ENCODE assay signal across 9 mouse cellular contexts in the genomic region with DNA sequence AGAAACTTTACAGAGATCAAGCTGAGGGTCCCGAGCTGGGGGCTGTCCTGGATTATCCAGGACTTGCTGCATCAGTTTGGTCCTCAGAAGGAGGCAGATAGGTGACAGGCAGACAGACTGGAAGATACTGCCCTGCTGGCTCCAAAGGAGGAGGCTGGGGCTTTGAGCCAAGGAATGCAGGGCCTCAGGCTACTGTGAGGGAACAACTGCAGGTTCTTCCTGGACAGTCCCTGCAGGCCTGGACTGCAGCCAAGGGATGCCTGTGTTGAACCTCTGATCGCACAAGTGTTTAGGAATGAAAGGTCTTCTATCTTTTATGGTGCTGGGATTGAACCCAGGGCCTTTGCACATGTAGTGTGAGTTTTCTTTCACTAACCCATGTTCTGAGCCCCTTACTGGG. TPM values are rescaled to one million over a fixed set of nuclear protein-coding genes. Genes with fewer than 3 reads are reported as not detected.
DNase-seq lines count a peak whose midpoint lies in the region; ATAC-seq and TF ChIP-seq lines count a peak whose summit lies in the region.
"Had no signal": no experiment of that assay in that cellular context is flagged by ENCODE, and none has a peak within 500 bp of the region (broad histone marks: within the 10 kb centered on the region; RNA-seq: fewer than 3 reads in every experiment).

No protein-coding gene starts in this region.

- no peak; the same call in 1 of the 2 replicates for ATAC-seq in forebrain, embryonic 12.5 days (ENCODE audit: low FRiP score)
- no peak for ATAC-seq in forebrain, postnatal 0 days
- ATAC-seq in embryonic facial prominence, embryonic 13.5 days (ENCODE audit: insufficient number of reproducible peaks, insufficient read depth, low FRiP score, low TSS enrichment, low read depth), result no peak
- no peak for ATAC-seq in kidney, embryonic 16.5 days (ENCODE audit: low FRiP score, low TSS enrichment)

- H3K27me3 ChIP-seq in forebrain, embryonic 12.5 days, result no peaks in the 10 kb centered on the region
- no peaks in the 10 kb centered on the region for H3K27me3 ChIP-seq in forebrain, postnatal 0 days (ENCODE audit: insufficient read depth, low read length)
- H3K27me3 ChIP-seq in embryonic facial prominence, embryonic 13.5 days, result no peaks in the 10 kb centered on the region
- H3K27me3 ChIP-seq in kidney, embryonic 16.5 days (ENCODE audit: insufficient read depth, low read length), result no peaks in the 10 kb centered on the region

- 0 out of 2 replicates have a peak overlapping the region, but pooled peaks have one; percentile 25 for H3K27ac ChIP-seq in forebrain, embryonic 12.5 days
- no peak overlapping the region for H3K27ac ChIP-seq in forebrain, postnatal 0 days (ENCODE audit: low read depth, low read length)
- H3K27ac ChIP-seq in embryonic facial prominence, embryonic 13.5 days, result 0 out of 2 replicates have a peak overlapping the region, but pooled peaks have one; percentile 12
- peak overlapping the region; percentile 25; the same call in 1 of the 2 replicates for H3K27ac ChIP-seq in kidney, embryonic 16.5 days (ENCODE audit: low read length)

- no peak overlapping the region for H3K9ac ChIP-seq in forebrain, embryonic 12.5 days
- H3K9ac ChIP-seq in forebrain, postnatal 0 days, result no peak overlapping the region
- no peak overlapping the region for H3K9ac ChIP-seq in embryonic facial prominence, embryonic 13.5 days
- H3K9ac ChIP-seq in kidney, embryonic 16.5 days (replicated peaks; ENCODE audit: low read length), result no peak overlapping the region

- no peak for TF ChIP-seq CTCF in forebrain, postnatal 0 days (IDR thresholded peaks at IDR 0.05; ENCODE audit: low read depth)

- no peak for DNase-seq in forebrain, postnatal 0 days
- DNase-seq in 3134 (ENCODE audit: extremely low read depth, insufficient read length, low spot score), result peak; percentile 63
- no peak for DNase-seq in liver
- DNase-seq in right cerebral cortex, postnatal 10 days (ENCODE audit: low spot score in 2 of 2), result no peak
- DNase-seq in left cerebral cortex, postnatal 25 days (ENCODE audit: low spot score in 2 of 2), result no peak
- DNase-seq: cerebellum, adult 18-20 months had no signal

- intact Hi-C loops in left cerebral cortex, postnatal 25 days (cut with DNase I), result no loop called here

- peaks cover 13% of the 10 kb centered on the region for H3K4me1 ChIP-seq in forebrain, embryonic 12.5 days
- no peaks in the 10 kb centered on the region for H3K4me1 ChIP-seq in forebrain, postnatal 0 days (ENCODE audit: insufficient read depth)
- peaks cover 23% of the 10 kb centered on the region for H3K4me1 ChIP-seq in embryonic facial prominence, embryonic 13.5 days
- H3K4me1 ChIP-seq in kidney, embryonic 16.5 days (ENCODE audit: insufficient read depth, low read length), result peaks cover 13% of the 10 kb centered on the region

- H3K4me3 ChIP-seq in forebrain, embryonic 12.5 days (replicated peaks), result no peak overlapping the region
- no peak overlapping the region for H3K4me3 ChIP-seq in forebrain, postnatal 0 days (ENCODE audit: low read depth, low read length)
- no peak overlapping the region for H3K4me3 ChIP-seq in embryonic facial prominence, embryonic 13.5 days
- no peak overlapping the region for H3K4me3 ChIP-seq in kidney, embryonic 16.5 days (ENCODE audit: low read length)

- no peaks in the 10 kb centered on the region for H3K9me3 ChIP-seq in forebrain, embryonic 12.5 days
- H3K9me3 ChIP-seq in forebrain, postnatal 0 days (ENCODE audit: low read length), result no peaks in the 10 kb centered on the region
- no peaks in the 10 kb centered on the region for H3K9me3 ChIP-seq in embryonic facial prominence, embryonic 13.5 days
- H3K9me3 ChIP-seq in kidney, embryonic 16.5 days (ENCODE audit: low read length), result no peaks in the 10 kb centered on the region

- H3K4me2 ChIP-seq in forebrain, embryonic 12.5 days, result no peak overlapping the region; the same call in 1 of the 2 replicates
- H3K4me2 ChIP-seq in forebrain, postnatal 0 days (ENCODE audit: low read depth), result no peak overlapping the region
- H3K4me2 ChIP-seq in embryonic facial prominence, embryonic 13.5 days, result no peak overlapping the region
- no peak overlapping the region for H3K4me2 ChIP-seq in kidney, embryonic 16.5 days (replicated peaks; ENCODE audit: low read depth, low read length)

- 58% methylated on average over 2 of the region's 2 CpGs for WGBS in forebrain, embryonic 12.5 days
- 35% methylated on average over 2 of the region's 2 CpGs for WGBS in forebrain, postnatal 0 days
- 37% methylated on average over 2 of the region's 2 CpGs for WGBS in embryonic facial prominence, embryonic 13.5 days
- WGBS in kidney, embryonic 16.5 days, result 33% methylated on average over 2 of the region's 2 CpGs

- H3K36me3 ChIP-seq in forebrain, embryonic 12.5 days (replicated peaks), result no peaks in the 10 kb centered on the region
- H3K36me3 ChIP-seq in forebrain, postnatal 0 days (ENCODE audit: insufficient read depth), result no peaks in the 10 kb centered on the region
- no peaks in the 10 kb centered on the region for H3K36me3 ChIP-seq in embryonic facial prominence, embryonic 13.5 days
- H3K36me3 ChIP-seq in kidney, embryonic 16.5 days (ENCODE audit: insufficient read depth, low read length), result no peaks in the 10 kb centered on the region

RNA-seq across cellular contexts. Expression of gene Gadd45b, which starts 17.9 kb away (rescaled TPM):
- polyA plus RNA-seq in forebrain, embryonic 12.5 days (2016; fragmentation: Nextera tagmentation; extraction: Ambion mirVana), result 8.2 and 9.8 TPM in 2 replicates
- total RNA-seq in forebrain, postnatal 0 days (2014; rRNA removed), result 5.0 and 5.8 TPM in 2 replicates
- polyA plus RNA-seq in forebrain, postnatal 0 days (2015; fragmentation: Nextera tagmentation; extraction: Ambion mirVana), result 6.5 and 7.7 TPM in 2 replicates
- polyA plus RNA-seq in embryonic facial prominence, embryonic 13.5 days (2015; fragmentation: Nextera tagmentation; extraction: Ambion mirVana), result 29.0 and 29.9 TPM in 2 replicates
- polyA plus RNA-seq in kidney, embryonic 16.5 days (2015; fragmentation: Nextera tagmentation; extraction: Ambion mirVana), result 22.3 and 24.1 TPM in 2 replicates
- 10 to 100 TPM; 16.4 to 19.0 TPM for total RNA-seq in left cerebral cortex, postnatal 25 days (2021)

RNA-seq across cellular contexts. Expression of gene Lmnb2, which starts 29.8 kb away (rescaled TPM):
- polyA plus RNA-seq in forebrain, embryonic 12.5 days (2016; fragmentation: Nextera tagmentation; extraction: Ambion mirVana), result 67.7 and 73.8 TPM in 2 replicates
- 46.1 and 46.5 TPM in 2 replicates for total RNA-seq in forebrain, postnatal 0 days (2014; rRNA removed)
- 22.1 and 24.5 TPM in 2 replicates for polyA plus RNA-seq in forebrain, postnatal 0 days (2015; fragmentation: Nextera tagmentation; extraction: Ambion mirVana)
- 51.5 and 63.4 TPM in 2 replicates for polyA plus RNA-seq in embryonic facial prominence, embryonic 13.5 days (2015; fragmentation: Nextera tagmentation; extraction: Ambion mirVana)
- 61.8 and 62.4 TPM in 2 replicates for polyA plus RNA-seq in kidney, embryonic 16.5 days (2015; fragmentation: Nextera tagmentation; extraction: Ambion mirVana)
- 10 to 100 TPM; 15.1 to 18.9 TPM for total RNA-seq in left cerebral cortex, postnatal 25 days (2021)

RNA-seq across cellular contexts. Expression of gene Timm13, which starts 47.0 kb away (rescaled TPM):
- 311 and 314 TPM in 2 replicates for polyA plus RNA-seq in forebrain, embryonic 12.5 days (2016; fragmentation: Nextera tagmentation; extraction: Ambion mirVana)
- total RNA-seq in forebrain, postnatal 0 days (2014; rRNA removed), result 214 and 233 TPM in 2 replicates
- polyA plus RNA-seq in forebrain, postnatal 0 days (2015; fragmentation: Nextera tagmentation; extraction: Ambion mirVana), result 381 and 448 TPM in 2 replicates
- 317 and 358 TPM in 2 replicates for polyA plus RNA-seq in embryonic facial prominence, embryonic 13.5 days (2015; fragmentation: Nextera tagmentation; extraction: Ambion mirVana)
- polyA plus RNA-seq in kidney, embryonic 16.5 days (2015; fragmentation: Nextera tagmentation; extraction: Ambion mirVana), result 361 and 376 TPM in 2 replicates
- 100 to 1,000 TPM; 139 TPM for total RNA-seq in left cerebral cortex, postnatal 25 days (2021)
